Mouse (Mus musculus) forebrain, embryonic 12.5 days (tissue): ENCODE results near the gene Pnma5. TPM values are rescaled to one million over a fixed set of nuclear protein-coding genes. Genes with fewer than 3 reads are reported as not detected.

Source experiments
- ATAC-seq: fragments of 200-750 bp; cut with Nextera tagmentation; 2 replicates; pipeline ENCODE4 v1.8.0; 2017; ENCODE audit warnings: moderate TSS enrichment; ENCODE audit not compliant: low FRiP score
- H3K27ac ChIP-seq: fragments of 300-500 bp; sonication (generic); 2 replicates; pipeline ENCODE4 v1.5.1; 2016; ENCODE audit warnings: mild to moderate bottlenecking
- H3K27me3 ChIP-seq: fragments of 300-500 bp; sonication (generic); 2 replicates; pipeline ENCODE4 v1.6.1; 2016; ENCODE audit warnings: mild to moderate bottlenecking
- H3K36me3 ChIP-seq: fragments of 300-500 bp; sonication (generic); replicated peaks from 2 replicates; pipeline ENCODE4 v1.6.1; 2016; ENCODE audit warnings: mild to moderate bottlenecking
- H3K4me1 ChIP-seq: fragments of 300-500 bp; sonication (generic); 2 replicates; pipeline ENCODE4 v1.6.1; 2016
- H3K4me2 ChIP-seq: fragments of 300-500 bp; sonication (generic); 2 replicates; pipeline ENCODE4 v1.6.1; 2016; ENCODE audit warnings: mild to moderate bottlenecking, moderate library complexity
- H3K4me3 ChIP-seq: fragments of 300-500 bp; sonication (generic); replicated peaks from 2 replicates; pipeline ENCODE4 v1.5.1; 2016; ENCODE audit warnings: mild to moderate bottlenecking
- H3K9ac ChIP-seq: fragments of 300-500 bp; sonication (generic); 2 replicates; pipeline ENCODE4 v1.6.1; 2016; ENCODE audit warnings: mild to moderate bottlenecking
- H3K9me3 ChIP-seq: fragments of 300-500 bp; sonication (generic); 2 replicates; pipeline ENCODE4 v1.6.1; 2016
- WGBS: fragments of 180-500 bp; shearing (Covaris S2); methylation state at CpG from one replicate; pipeline ENCODE4 v1.1.7; 2016; 5-methylcytosine and 5-hydroxymethylcytosine counted together
- polyA plus RNA-seq: library from polyadenylated mRNA; unstranded; fragments of >200 nt; fragmentation: Nextera tagmentation; extraction: Ambion mirVana; gene quantifications from 2 replicates; pipeline ENCODE4 v1.2.1, GENCODE M21; 2016

Gene Pnma5
- polyA plus RNA-seq, 1 experiment from 2014 or later: not detected

- no peaks in the 10 kb centered on the region for H3K36me3 ChIP-seq
Measured at GRCm38 (mm10) chrX:73007597-73008479, 29.1 kb downstream of the Pnma5 start.

GRCm38 (mm10) chrX:73005678-73006077 is 31.2 kb downstream of the Pnma5 start:
- 78% methylated on average over 4 of the region's 4 CpGs for WGBS
- no peaks in the 10 kb centered on the region for H3K27me3 ChIP-seq
- no peak for ATAC-seq
- H3K4me3 ChIP-seq: no peak overlapping the region
- no peaks in the 10 kb centered on the region for H3K36me3 ChIP-seq
- no peaks in the 10 kb centered on the region for H3K9me3 ChIP-seq
- no peak overlapping the region for H3K4me2 ChIP-seq
- H3K27ac ChIP-seq: no peak overlapping the region
- H3K9ac ChIP-seq: no peak overlapping the region
- H3K4me1 ChIP-seq: no peaks in the 10 kb centered on the region

More at GRCm38 (mm10) chrX:73007597-73008479, 29.1 kb downstream of the Pnma5 start:
- WGBS: 22% methylated on average over 25 of the region's 27 CpGs
- ATAC-seq: peak; percentile 99
- Histone ChIP-seq H3K4me3 (peak overlapping the region; percentile 35), H3K9me3 (no peaks in the 10 kb centered on the region), H3K9ac (peak overlapping the region; percentile 29; the same call in 1 of the 2 replicates), H3K27ac (0 out of 2 replicates have a peak overlapping the region, but pooled peaks have one; percentile 25), H3K4me1 (no peaks in the 10 kb centered on the region), H3K27me3 (no peaks in the 10 kb centered on the region), H3K4me2 (peak overlapping the region; percentile 46)

- no peak overlapping the region for H3K4me2 ChIP-seq
- no peaks in the 10 kb centered on the region for H3K4me1 ChIP-seq
- no peak for ATAC-seq
- H3K9me3 ChIP-seq: no peaks in the 10 kb centered on the region
- no peaks in the 10 kb centered on the region for H3K36me3 ChIP-seq
- H3K27ac ChIP-seq: no peak overlapping the region
- no peak overlapping the region for H3K9ac ChIP-seq
- no peak overlapping the region for H3K4me3 ChIP-seq
- 80% methylated on average over 5 of the region's 5 CpGs for WGBS
- H3K27me3 ChIP-seq: no peaks in the 10 kb centered on the region
Measured at GRCm38 (mm10) chrX:73003110-73003509, 33.8 kb downstream of the Pnma5 start.

- Histone ChIP-seq H3K36me3 (no peaks in the 10 kb centered on the region), H3K4me1 (no peaks in the 10 kb centered on the region), H3K4me2 (no peak overlapping the region), H3K9ac (no peak overlapping the region), H3K9me3 (no peaks in the 10 kb centered on the region), H3K27ac (no peak overlapping the region), H3K27me3 (no peaks in the 10 kb centered on the region), H3K4me3 (no peak overlapping the region)
- WGBS: 83% methylated on average over 3 of the region's 3 CpGs
- ATAC-seq: no peak
Measured at GRCm38 (mm10) chrX:72995542-72995941, 41.4 kb downstream of the Pnma5 start.

GRCm38 (mm10) chrX:72992291-72992919 is 44.5 kb downstream of the Pnma5 start:
- no peaks in the 10 kb centered on the region for H3K4me1 ChIP-seq
- H3K36me3 ChIP-seq: no peaks in the 10 kb centered on the region
- H3K27ac ChIP-seq: no peak overlapping the region
- WGBS: 55% methylated on average over 5 of the region's 5 CpGs
- H3K4me2 ChIP-seq: no peak overlapping the region
- H3K9ac ChIP-seq: no peak overlapping the region
- H3K27me3 ChIP-seq: 0 out of 2 replicates have a peak, but pooled peaks cover 4% of the 10 kb centered on the region
- H3K9me3 ChIP-seq: no peaks in the 10 kb centered on the region
- no peak overlapping the region for H3K4me3 ChIP-seq
- ATAC-seq: no peak

- no peak for ATAC-seq
- Histone ChIP-seq H3K4me1 (no peaks in the 10 kb centered on the region), H3K9ac (no peak overlapping the region), H3K27me3 (peaks cover 17% of the 10 kb centered on the region; the same call in 1 of the 2 replicates), H3K4me3 (no peak overlapping the region), H3K27ac (no peak overlapping the region), H3K9me3 (no peaks in the 10 kb centered on the region), H3K36me3 (no peaks in the 10 kb centered on the region), H3K4me2 (no peak overlapping the region)
- WGBS: 70% methylated on average over 3 of the region's 3 CpGs
Measured at GRCm38 (mm10) chrX:72990581-72990980, 46.3 kb downstream of the Pnma5 start.

GRCm38 (mm10) chrX:72988431-72988830 is 48.5 kb downstream of the Pnma5 start:
- peaks cover 20% of the 10 kb centered on the region; the same call in 1 of the 2 replicates for H3K27me3 ChIP-seq
- no peak overlapping the region for H3K4me2 ChIP-seq
- no peaks in the 10 kb centered on the region for H3K4me1 ChIP-seq
- no peaks in the 10 kb centered on the region for H3K36me3 ChIP-seq
- H3K9me3 ChIP-seq: no peaks in the 10 kb centered on the region
- no peak overlapping the region for H3K4me3 ChIP-seq
- H3K27ac ChIP-seq: no peak overlapping the region
- H3K9ac ChIP-seq: no peak overlapping the region
- 88% methylated on average over 3 of the region's 3 CpGs for WGBS
- ATAC-seq: no peak

GRCm38 (mm10) chrX:72987520-72987905 is 49.4 kb downstream of the Pnma5 start:
- peak overlapping the region; percentile 38 for H3K4me3 ChIP-seq
- H3K9me3 ChIP-seq: no peaks in the 10 kb centered on the region
- no peaks in the 10 kb centered on the region for H3K4me1 ChIP-seq
- ATAC-seq: no peak
- WGBS: 27% methylated on average over 14 of the region's 14 CpGs
- peak overlapping the region; percentile 56 for H3K4me2 ChIP-seq
- H3K9ac ChIP-seq: 0 out of 2 replicates have a peak overlapping the region, but pooled peaks have one; percentile 36
- no peak overlapping the region for H3K27ac ChIP-seq
- H3K27me3 ChIP-seq: peaks cover 20% of the 10 kb centered on the region; the same call in 1 of the 2 replicates
- H3K36me3 ChIP-seq: no peaks in the 10 kb centered on the region

- Histone ChIP-seq H3K36me3 (no peaks in the 10 kb centered on the region), H3K9me3 (no peaks in the 10 kb centered on the region), H3K4me1 (no peaks in the 10 kb centered on the region), H3K27me3 (peaks cover 20% of the 10 kb centered on the region; the same call in 1 of the 2 replicates), H3K4me2 (peak within 1 kb of the TSS; percentile 56), H3K9ac (0 out of 2 replicates have a peak within 1 kb of the TSS, but pooled peaks have one; percentile 36), H3K4me3 (peak within 1 kb of the TSS; percentile 38), H3K27ac (no peak within 1 kb of the TSS)
- WGBS: 23% methylated on average over 35 of the region's 45 CpGs
- ATAC-seq: peak; percentile 83
Measured at GRCm38 (mm10) chrX:72986841-72987519, 49.9 kb downstream of the Pnma5 start, which contains the start of gene Zfp185. Gene Zfp185, plus strand, starts transcription at chrX:72987339.

- 84% methylated on average over 2 of the region's 2 CpGs for WGBS
- no peaks in the 10 kb centered on the region for H3K4me1 ChIP-seq
- H3K9me3 ChIP-seq: no peaks in the 10 kb centered on the region
- ATAC-seq: no peak
- peaks cover 20% of the 10 kb centered on the region; the same call in 1 of the 2 replicates for H3K27me3 ChIP-seq
- H3K27ac ChIP-seq: no peak overlapping the region
- H3K4me3 ChIP-seq: no peak overlapping the region
- no peak overlapping the region for H3K4me2 ChIP-seq
- no peaks in the 10 kb centered on the region for H3K36me3 ChIP-seq
- H3K9ac ChIP-seq: no peak overlapping the region
Measured at GRCm38 (mm10) chrX:72985607-72986006, 51.3 kb downstream of the Pnma5 start.
